Mouse (Mus musculus) megakaryocyte-erythroid progenitor cell, adult 5-6 weeks (primary cell): ENCODE measurements around the gene Fabp1. TPM values are rescaled to one million over a fixed set of nuclear protein-coding genes. Genes with fewer than 3 reads are reported as not detected.
A peak's percentile ranks its signal among the peaks of the same experiment; 100 is the strongest.

Experiments
- ATAC-seq: replicated peaks from 2 replicates; pipeline ENCODE4 v1.8.0; 2016; ENCODE audit warnings: mild to moderate bottlenecking, inconsistent platforms; ENCODE audit not compliant: severe bottlenecking, poor library complexity, low FRiP score, low TSS enrichment
- total RNA-seq, 2 experiments: library from RNA; stranded (forward) in 1 of 2; stranded (reverse) in 1 of 2; fragments of 200-1000, 215-1000 nt in 1 of 2; fragments of >200 nt in 1 of 2; fragmentation: Nextera tagmentation in 1 of 2; gene quantifications; 2 replicates each; pipeline ENCODE4 v1.2.3; 2014 to 2017

Gene Fabp1
- total RNA-seq, 2 experiments from 2014 or later: not detected

- ATAC-seq: no peak
Measured at GRCm38 (mm10) chr6:71204166-71204565, 4.5 kb downstream of the Fabp1 start.

GRCm38 (mm10) chr6:71208691-71209090 lies 9.1 kb downstream of the Fabp1 start:
- no peak for ATAC-seq

GRCm38 (mm10) chr6:71211917-71212316 lies 12.3 kb downstream of the Fabp1 start:
- ATAC-seq: no peak

- no peak for ATAC-seq
Measured at GRCm38 (mm10) chr6:71212471-71212870, 12.8 kb downstream of the Fabp1 start.

GRCm38 (mm10) chr6:71221501-71221900 lies 21.9 kb downstream of the Fabp1 start:
- ATAC-seq: no peak

- no peak for ATAC-seq
Measured at GRCm38 (mm10) chr6:71224184-71224943, 24.7 kb downstream of the Fabp1 start.

- ATAC-seq: no peak
Measured at GRCm38 (mm10) chr6:71226544-71226943, 26.9 kb downstream of the Fabp1 start.

- ATAC-seq: no peak
Measured at GRCm38 (mm10) chr6:71227157-71227770, 27.6 kb downstream of the Fabp1 start.

GRCm38 (mm10) chr6:71235121-71235520 lies 35.5 kb downstream of the Fabp1 start:
- ATAC-seq: no peak

GRCm38 (mm10) chr6:71235944-71236343 lies 36.3 kb downstream of the Fabp1 start:
- ATAC-seq: no peak

GRCm38 (mm10) chr6:71236506-71236905 lies 36.9 kb downstream of the Fabp1 start:
- no peak for ATAC-seq

- no peak for ATAC-seq
Measured at GRCm38 (mm10) chr6:71237031-71237431, 37.4 kb downstream of the Fabp1 start.

GRCm38 (mm10) chr6:71239069-71239750 lies 39.6 kb downstream of the Fabp1 start:
- no peak for ATAC-seq

GRCm38 (mm10) chr6:71240831-71241230 lies 41.2 kb downstream of the Fabp1 start:
- ATAC-seq: no peak

GRCm38 (mm10) chr6:71242811-71243210 lies 43.2 kb downstream of the Fabp1 start:
- ATAC-seq: no peak

- ATAC-seq: no peak
Measured at GRCm38 (mm10) chr6:71243258-71243657, 43.6 kb downstream of the Fabp1 start.

- no peak for ATAC-seq
Measured at GRCm38 (mm10) chr6:71248420-71248819, 48.8 kb downstream of the Fabp1 start.

GRCm38 (mm10) chr6:71249615-71250014 lies 50.0 kb downstream of the Fabp1 start:
- no peak for ATAC-seq

GRCm38 (mm10) chr6:71250951-71251350 lies 51.3 kb downstream of the Fabp1 start:
- ATAC-seq: 0 out of 2 replicates have a peak, but pooled peaks have one; percentile 57

- ATAC-seq: no peak
Measured at GRCm38 (mm10) chr6:71254456-71254855, 54.8 kb downstream of the Fabp1 start.
